Mouse (Mus musculus) hindbrain, embryonic 16.5 days (tissue): ENCODE measurements around the gene Slc6a9. TPM values are rescaled to one million over a fixed set of nuclear protein-coding genes. Genes with fewer than 3 reads are reported as not detected.

Experiments
- ATAC-seq: fragments of 200-750 bp; cut with Nextera tagmentation; 2 replicates; pipeline ENCODE4 v1.8.0; 2017; ENCODE audit warnings: moderate TSS enrichment, moderate library complexity
- H3K27ac ChIP-seq: fragments of 300-500 bp; sonication (generic); 2 replicates; pipeline ENCODE4 v1.5.1; 2014; ENCODE audit warnings: low read depth, mild to moderate bottlenecking, control low read depth, low read length, moderate library complexity
- H3K27me3 ChIP-seq: fragments of 300-500 bp; sonication (generic); replicated peaks from 2 replicates; pipeline ENCODE4 v1.6.1; 2014; ENCODE audit warnings: low read length; ENCODE audit not compliant: control insufficient read depth, insufficient read depth
- H3K36me3 ChIP-seq: fragments of 300-500 bp; sonication (generic); 2 replicates; pipeline ENCODE4 v1.6.1; 2014; ENCODE audit warnings: mild to moderate bottlenecking, low read length, moderate library complexity, mixed read lengths; ENCODE audit not compliant: control insufficient read depth, insufficient read depth
- H3K4me1 ChIP-seq: fragments of 300-500 bp; sonication (generic); 2 replicates; pipeline ENCODE4 v1.6.1; 2014; ENCODE audit warnings: low read depth, low read length; ENCODE audit not compliant: control insufficient read depth, insufficient read depth
- H3K4me2 ChIP-seq: fragments of 300-500 bp; sonication (generic); 2 replicates; pipeline ENCODE4 v1.6.1; 2014; ENCODE audit warnings: mild to moderate bottlenecking, low read length, control low read depth, moderate library complexity
- H3K4me3 ChIP-seq: fragments of 300-500 bp; sonication (generic); 2 replicates; pipeline ENCODE4 v1.5.1; 2014; ENCODE audit warnings: mild to moderate bottlenecking, low read length, control low read depth, moderate library complexity
- H3K9ac ChIP-seq: fragments of 300-500 bp; sonication (generic); 2 replicates; pipeline ENCODE4 v1.6.1; 2014; ENCODE audit warnings: low read depth, mild to moderate bottlenecking, control low read depth, low read length, moderate library complexity
- H3K9me3 ChIP-seq: fragments of 300-500 bp; sonication (generic); 2 replicates; pipeline ENCODE4 v1.6.1; 2014; ENCODE audit warnings: mild to moderate bottlenecking, low read length, moderate library complexity; ENCODE audit not compliant: control insufficient read depth
- WGBS: fragments of 180-500 bp; shearing (Covaris S2); extraction: QIAGEN DNeasy Blood & Tissue Kit; methylation state at CpG from one replicate; pipeline ENCODE4 v1.1.7; 2014; 5-methylcytosine and 5-hydroxymethylcytosine counted together
- polyA plus RNA-seq: library from polyadenylated mRNA; unstranded; fragments of >200 nt; fragmentation: Nextera tagmentation; extraction: Ambion mirVana; gene quantifications from 2 replicates; pipeline ENCODE4 v1.2.1, GENCODE M21; 2015

Slc6a9 gene
- polyA plus RNA-seq, 1 experiment from 2014 or later = 63.8 TPM

- Histone ChIP-seq H3K36me3 (no peaks in the 10 kb centered on the region), H3K4me1 (no peaks in the 10 kb centered on the region; the same call in 1 of the 2 replicates), H3K4me3 (no peak overlapping the region), H3K4me2 (no peak overlapping the region), H3K27ac (no peak overlapping the region), H3K9me3 (no peaks in the 10 kb centered on the region), H3K27me3 (no peaks in the 10 kb centered on the region), H3K9ac (no peak overlapping the region)
- ATAC-seq = no peak
- 73% methylated on average over 9 of the region's 9 CpGs for WGBS
Measured at GRCm38 (mm10) chr4:117860570-117860969, 26.3 kb downstream of the Slc6a9 start.

- WGBS = 21% methylated on average over 4 of the region's 4 CpGs
- Histone ChIP-seq H3K9ac (no peak overlapping the region; the same call in 1 of the 2 replicates), H3K36me3 (no peaks in the 10 kb centered on the region)
Measured at GRCm38 (mm10) chr4:117862823-117863222, 28.5 kb downstream of the Slc6a9 start.

GRCm38 (mm10) chr4:117866083-117866482 is 31.8 kb downstream of the Slc6a9 start:
- 52% methylated on average over 9 of the region's 9 CpGs for WGBS
- H3K4me3 ChIP-seq = no peak overlapping the region
- H3K27me3 ChIP-seq = no peaks in the 10 kb centered on the region
- no peak overlapping the region for H3K4me2 ChIP-seq
- no peaks in the 10 kb centered on the region for H3K36me3 ChIP-seq
- peaks cover 11% of the 10 kb centered on the region; the same call in 1 of the 2 replicates for H3K4me1 ChIP-seq
- H3K9me3 ChIP-seq = no peaks in the 10 kb centered on the region
- H3K9ac ChIP-seq = no peak overlapping the region
- H3K27ac ChIP-seq = peak overlapping the region; percentile 7; the same call in 1 of the 2 replicates
- ATAC-seq = peak; percentile 38; the same call in 1 of the 2 replicates

More at GRCm38 (mm10) chr4:117862823-117863222, 28.5 kb downstream of the Slc6a9 start:
- no peaks in the 10 kb centered on the region for H3K9me3 ChIP-seq
- ATAC-seq = peak; percentile 67
- no peak overlapping the region for H3K4me2 ChIP-seq
- H3K4me3 ChIP-seq = no peak overlapping the region
- no peaks in the 10 kb centered on the region for H3K27me3 ChIP-seq
- H3K27ac ChIP-seq = no peak overlapping the region
- peaks cover 8% of the 10 kb centered on the region; the same call in 1 of the 2 replicates for H3K4me1 ChIP-seq

GRCm38 (mm10) chr4:117867000-117867399 is 32.7 kb downstream of the Slc6a9 start:
- ATAC-seq = no peak
- no peak overlapping the region for H3K4me3 ChIP-seq
- H3K27me3 ChIP-seq = no peaks in the 10 kb centered on the region
- H3K4me2 ChIP-seq = no peak overlapping the region
- no peak overlapping the region for H3K27ac ChIP-seq
- H3K4me1 ChIP-seq = peaks cover 11% of the 10 kb centered on the region; the same call in 1 of the 2 replicates
- H3K36me3 ChIP-seq = peaks cover 3% of the 10 kb centered on the region; the same call in 1 of the 2 replicates
- no peaks in the 10 kb centered on the region for H3K9me3 ChIP-seq
- H3K9ac ChIP-seq = no peak overlapping the region
- 73% methylated on average over 6 of the region's 6 CpGs for WGBS

- ATAC-seq = no peak
- H3K9me3 ChIP-seq = no peaks in the 10 kb centered on the region
- H3K36me3 ChIP-seq = peaks cover 3% of the 10 kb centered on the region; the same call in 1 of the 2 replicates
- H3K4me1 ChIP-seq = peaks cover 11% of the 10 kb centered on the region; the same call in 1 of the 2 replicates
- H3K27me3 ChIP-seq = no peaks in the 10 kb centered on the region
- H3K4me3 ChIP-seq = no peak overlapping the region
- no peak overlapping the region for H3K27ac ChIP-seq
- WGBS = 16% methylated on average over 24 of the region's 24 CpGs
- H3K4me2 ChIP-seq = 0 out of 2 replicates have a peak overlapping the region, but pooled peaks have one; percentile 11
- H3K9ac ChIP-seq = peak overlapping the region; percentile 32; the same call in 1 of the 2 replicates
Measured at GRCm38 (mm10) chr4:117867823-117868222, 33.5 kb downstream of the Slc6a9 start.

GRCm38 (mm10) chr4:117869317-117869716 is 35.0 kb downstream of the Slc6a9 start:
- peaks cover 7% of the 10 kb centered on the region for H3K36me3 ChIP-seq
- no peak overlapping the region for H3K9ac ChIP-seq
- peaks cover 11% of the 10 kb centered on the region; the same call in 1 of the 2 replicates for H3K4me1 ChIP-seq
- H3K27me3 ChIP-seq = no peaks in the 10 kb centered on the region
- WGBS = 60% methylated on average over 9 of the region's 9 CpGs
- H3K9me3 ChIP-seq = no peaks in the 10 kb centered on the region
- H3K4me2 ChIP-seq = no peak overlapping the region
- peak; percentile 1; the same call in 1 of the 2 replicates for ATAC-seq
- H3K4me3 ChIP-seq = no peak overlapping the region
- no peak overlapping the region for H3K27ac ChIP-seq

- Histone ChIP-seq H3K36me3 (peaks cover 12% of the 10 kb centered on the region), H3K27ac (no peak overlapping the region), H3K9ac (no peak overlapping the region), H3K9me3 (no peaks in the 10 kb centered on the region), H3K4me1 (peaks cover 11% of the 10 kb centered on the region; the same call in 1 of the 2 replicates), H3K27me3 (no peaks in the 10 kb centered on the region), H3K4me3 (no peak overlapping the region), H3K4me2 (no peak overlapping the region)
- 73% methylated on average over 1 of the region's 1 CpGs for WGBS
- no peak for ATAC-seq
Measured at GRCm38 (mm10) chr4:117870437-117870836, 36.1 kb downstream of the Slc6a9 start.

GRCm38 (mm10) chr4:117871787-117872186 is 37.5 kb downstream of the Slc6a9 start:
- Histone ChIP-seq H3K36me3 (peaks cover 23% of the 10 kb centered on the region), H3K4me1 (peaks cover 5% of the 10 kb centered on the region; the same call in 1 of the 2 replicates), H3K27ac (no peak overlapping the region), H3K4me2 (no peak overlapping the region; the same call in 1 of the 2 replicates), H3K4me3 (no peak overlapping the region), H3K27me3 (no peaks in the 10 kb centered on the region), H3K9me3 (no peaks in the 10 kb centered on the region), H3K9ac (no peak overlapping the region)
- no peak for ATAC-seq
- 64% methylated on average over 7 of the region's 7 CpGs for WGBS

GRCm38 (mm10) chr4:117872471-117872886 is 38.2 kb downstream of the Slc6a9 start, which contains the start of gene Ccdc24:
TSS of gene Ccdc24 (minus strand) at chr4:117872557.
- Histone ChIP-seq H3K9ac (0 out of 2 replicates have a peak within 1 kb of the TSS, but pooled peaks have one; percentile 1), H3K4me2 (peak within 1 kb of the TSS; percentile 20), H3K4me3 (no peak within 1 kb of the TSS), H3K4me1 (peaks cover 5% of the 10 kb centered on the region; the same call in 1 of the 2 replicates), H3K36me3 (peaks cover 26% of the 10 kb centered on the region), H3K27me3 (no peaks in the 10 kb centered on the region), H3K9me3 (no peaks in the 10 kb centered on the region), H3K27ac (no peak within 1 kb of the TSS)
- ATAC-seq = no peak
- WGBS = 9% methylated on average over 14 of the region's 14 CpGs
